Mouse (Mus musculus) lung, postnatal 14 days (tissue): Measurements from ENCODE around the gene Jam2.

ENCODE experiments used
- DNase-seq: peaks from one replicate; pipeline ENCODE4 v3.0.0; 2021

Gene Jam2

GRCm38 (mm10) chr16:84774003-84774703, at the start of gene Jam2:
Jam2 (plus strand) TSS chr16:84774123.
- DNase-seq, result peak; percentile 70

DNA sequence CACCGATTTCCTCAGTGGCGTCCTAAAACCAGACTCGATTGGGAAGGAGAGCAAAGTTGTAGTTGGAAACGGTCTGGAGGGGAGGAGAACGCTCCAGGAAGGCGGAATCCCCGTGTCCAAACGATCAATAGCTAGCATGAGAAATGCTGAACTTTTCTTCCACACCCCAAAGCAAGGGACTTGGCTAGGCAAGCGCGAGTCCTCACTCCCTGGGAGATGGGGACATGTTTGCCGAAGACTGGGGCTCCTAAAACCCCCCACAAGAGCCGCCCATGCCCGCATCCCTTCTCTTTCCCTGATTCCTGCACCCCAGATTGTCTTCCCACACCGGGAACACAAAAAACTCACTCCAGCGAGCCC, 39.1 kb upstream of the Jam2 start:
- no peak for DNase-seq

DNA sequence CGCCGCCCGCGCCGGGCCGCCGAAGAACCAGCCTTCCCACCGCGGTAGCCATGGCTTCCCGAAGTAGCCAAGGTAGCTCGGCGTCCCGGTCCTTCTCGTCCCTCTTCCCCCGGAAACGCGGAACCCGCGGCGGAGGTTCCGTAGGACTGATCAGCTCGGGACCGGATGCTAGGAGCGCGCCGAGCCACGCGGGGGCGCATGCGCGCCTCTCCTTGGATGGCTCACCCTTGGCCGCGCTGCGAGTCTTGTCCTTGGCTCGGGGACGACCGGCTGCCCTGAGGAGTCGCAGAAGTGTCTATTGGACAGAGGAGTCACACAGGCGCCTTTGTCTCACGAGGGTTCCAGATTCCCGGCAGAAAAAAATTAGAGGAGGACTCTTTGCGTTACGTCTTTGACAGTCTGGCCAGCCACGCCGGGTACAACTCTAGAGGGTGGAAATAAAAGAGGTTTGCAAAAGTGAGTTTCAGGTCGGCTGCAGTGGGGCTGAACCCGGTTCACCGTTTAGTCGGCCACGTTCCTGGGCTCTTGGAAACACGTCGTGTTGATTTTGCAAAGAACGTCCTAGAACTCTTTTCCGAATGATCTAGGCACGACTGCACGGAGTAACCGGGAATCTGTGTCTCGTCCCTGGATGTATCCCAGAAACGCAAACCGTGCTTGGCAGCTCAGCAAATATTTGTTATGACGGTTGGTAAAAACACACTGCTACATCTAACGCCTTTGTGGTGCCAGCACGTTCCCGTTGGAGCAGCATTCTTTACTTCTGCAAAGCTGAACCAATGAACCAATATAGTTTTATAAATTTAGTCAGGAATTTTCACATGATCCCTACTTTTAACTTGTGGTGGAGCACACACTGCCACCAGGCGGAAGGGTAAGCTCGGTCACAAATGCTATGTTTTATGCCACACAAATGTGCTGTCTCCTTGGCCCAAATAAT, 38.5 kb upstream of the Jam2 start, which contains the start of gene Mrpl39:
Gene Mrpl39, minus strand, starts transcription at position 577 of the 940 bp plus-strand sequence.
- DNase-seq, result peak; percentile 98

- no peak for DNase-seq
These were observed 36.6 kb upstream of the Jam2 start for GRCm38 (mm10) chr16:84737358-84737757.

DNA sequence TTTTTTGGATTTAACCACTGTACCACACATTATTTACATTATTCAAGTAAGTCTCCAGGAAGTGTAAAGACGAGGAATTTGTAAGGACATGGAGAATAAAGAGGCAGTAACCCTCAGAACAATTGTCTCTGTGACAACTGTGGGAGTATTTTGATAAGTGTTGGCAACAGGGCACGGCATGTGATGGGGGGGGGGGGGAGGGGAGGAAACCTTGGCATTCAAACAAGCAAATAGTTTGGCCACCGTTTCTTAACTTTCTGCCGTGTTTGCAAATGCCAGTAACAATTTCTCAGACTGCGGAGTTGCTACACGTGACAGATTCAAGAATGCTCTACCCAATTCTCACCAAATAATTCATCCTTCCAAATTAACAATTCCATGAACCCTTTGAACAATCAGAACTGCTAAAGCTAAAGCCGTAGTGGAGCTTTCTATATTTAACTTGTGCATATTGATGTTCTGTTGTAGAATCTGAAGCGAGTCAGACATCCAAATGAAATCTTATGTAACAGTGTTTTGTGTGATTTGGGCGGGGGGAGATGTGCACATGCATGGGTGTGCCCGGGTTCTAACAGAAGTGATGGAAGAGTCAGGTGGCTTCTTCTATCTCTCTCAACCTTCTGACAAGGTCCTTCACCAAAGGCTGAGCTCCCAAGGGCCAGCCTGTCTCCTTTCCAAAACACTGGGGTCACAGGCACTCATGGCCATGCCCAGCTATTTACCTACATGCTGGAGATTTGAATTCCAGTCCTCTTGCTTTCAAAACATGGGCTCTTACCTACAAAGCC, 29.0 kb upstream of the Jam2 start:
- no peak for DNase-seq

- no peak for DNase-seq
These were observed 28.1 kb upstream of the Jam2 start for GRCm38 (mm10) chr16:84745721-84746306.

DNA sequence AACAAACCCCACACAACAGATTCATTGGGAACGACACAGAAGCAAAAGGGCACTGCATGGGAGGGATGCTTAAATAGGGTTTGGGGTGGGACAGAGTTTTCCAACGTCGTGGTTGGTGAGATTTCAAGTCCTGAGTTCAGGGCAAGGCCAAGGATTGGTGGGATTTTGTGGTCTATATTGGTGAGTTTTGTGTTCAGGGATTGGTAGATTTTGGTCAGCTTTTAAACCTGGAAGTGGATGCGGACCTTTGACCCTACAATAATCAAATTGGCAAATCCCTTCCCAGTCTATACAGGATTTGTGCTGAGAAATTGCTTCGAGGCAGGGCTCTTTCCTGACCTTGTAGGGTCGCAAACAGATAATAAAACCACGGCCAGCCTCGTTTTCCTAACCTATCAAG, 6.0 kb upstream of the Jam2 start:
- no peak for DNase-seq

GRCm38 (mm10) chr16:84769182-84769581, 4.7 kb upstream of the Jam2 start:
- DNase-seq, result no peak

- no peak for DNase-seq
These were observed 4.1 kb upstream of the Jam2 start for GRCm38 (mm10) chr16:84769619-84770464.

- no peak for DNase-seq
These were observed 3.0 kb upstream of the Jam2 start for GRCm38 (mm10) chr16:84770891-84771290.

DNA sequence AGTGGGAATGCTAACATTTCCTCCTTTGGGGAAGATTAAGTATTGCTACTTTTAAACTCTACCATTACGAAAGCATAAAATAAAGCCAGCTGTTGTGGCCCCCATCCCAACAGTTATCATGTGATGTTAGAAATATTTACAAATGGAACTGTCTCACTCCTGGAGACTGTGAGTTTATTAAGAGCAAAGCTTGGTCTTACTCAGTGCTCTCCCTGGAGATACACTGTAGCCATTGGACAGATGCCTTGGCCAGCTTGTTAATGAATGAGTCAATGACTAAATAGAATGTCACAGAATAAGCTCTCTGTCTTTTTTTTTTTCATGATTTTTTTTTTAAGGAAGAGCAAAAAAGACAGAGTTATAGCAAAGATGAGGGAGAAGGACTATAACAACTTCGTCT, 2.5 kb upstream of the Jam2 start:
- DNase-seq, result peak; percentile 10

- DNase-seq, result no peak
These were observed 1.2 kb upstream of the Jam2 start for GRCm38 (mm10) chr16:84772496-84773267.

- no peak for DNase-seq
These were observed 558 bp upstream of the Jam2 start for GRCm38 (mm10) chr16:84773268-84773861.

GRCm38 (mm10) chr16:84774761-84775231, 873 bp downstream of the Jam2 start:
- DNase-seq, result peak; percentile 27

GRCm38 (mm10) chr16:84775356-84775755, 1.4 kb downstream of the Jam2 start:
- no peak for DNase-seq

DNA sequence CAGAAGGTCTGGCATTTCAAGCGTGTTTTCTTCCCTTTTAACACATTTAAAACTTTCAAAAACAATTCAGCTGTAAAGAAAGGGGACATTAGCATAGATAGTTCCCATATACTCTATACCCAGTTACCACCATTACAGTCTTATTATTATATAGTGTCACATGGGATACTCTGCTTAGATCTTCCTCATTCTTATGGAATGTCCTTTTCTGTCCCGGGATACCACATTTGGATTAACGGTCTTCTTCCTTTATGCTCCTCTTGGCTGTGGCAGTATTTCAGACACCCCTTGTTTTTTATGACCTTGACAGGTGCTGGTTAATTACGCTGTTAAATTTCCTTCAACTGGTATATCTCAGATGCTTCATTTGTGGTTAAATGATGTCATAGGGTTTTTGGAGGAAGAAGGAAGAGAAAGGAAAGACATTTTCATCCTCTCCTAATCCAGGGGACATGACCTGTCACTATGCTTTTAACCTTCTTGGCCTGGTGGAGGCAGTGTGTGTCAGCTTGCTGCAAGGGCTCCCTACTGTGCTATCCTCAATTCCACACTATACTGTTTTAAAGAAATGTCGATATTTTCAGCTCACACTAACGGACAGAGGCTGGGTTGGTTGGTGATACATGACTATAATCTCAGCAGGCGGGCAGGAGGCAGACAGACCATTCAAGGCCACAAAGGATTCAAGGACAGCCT, 2.3 kb downstream of the Jam2 start:
- DNase-seq, result no peak

DNA sequence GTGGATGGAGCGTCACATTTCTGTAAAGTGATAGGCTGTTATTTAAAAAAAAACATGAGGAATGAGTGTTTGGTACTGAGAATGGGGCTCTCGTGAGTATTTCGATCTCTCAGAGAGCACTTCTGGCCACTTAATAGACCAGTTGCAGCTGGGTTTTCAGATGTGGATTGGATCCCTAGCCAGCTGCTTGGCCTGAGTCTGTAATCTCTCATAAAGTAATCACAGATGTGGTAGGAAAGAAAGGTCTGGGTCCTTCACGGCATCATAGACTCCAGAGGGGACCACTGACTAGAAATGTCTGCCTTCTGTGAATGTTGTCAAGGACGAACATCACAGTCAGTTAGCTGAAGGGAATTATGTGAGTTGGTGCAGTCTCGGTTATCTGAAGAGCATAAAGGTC, 4.5 kb downstream of the Jam2 start:
- DNase-seq, result no peak

GRCm38 (mm10) chr16:84778861-84779630, 5.1 kb downstream of the Jam2 start:
- no peak for DNase-seq

DNA sequence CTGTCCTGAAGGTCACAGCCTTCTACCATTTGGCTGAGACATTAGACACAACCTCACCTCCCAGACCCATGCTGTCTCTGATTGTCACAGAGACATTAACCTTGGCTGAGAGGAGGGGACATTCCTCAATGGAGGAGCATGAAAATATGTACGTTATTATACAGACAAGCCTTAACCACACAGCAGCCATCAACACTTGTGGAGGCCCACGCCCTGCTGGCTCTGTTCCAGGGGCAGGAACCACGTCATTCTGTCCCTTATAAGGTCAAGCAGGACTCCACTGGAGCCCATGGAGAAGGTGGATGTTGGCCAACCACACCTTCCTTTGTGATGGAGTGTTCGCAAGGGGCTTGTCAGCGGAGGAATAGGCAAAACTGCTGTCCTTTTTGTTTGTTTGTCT, 5.8 kb downstream of the Jam2 start:
- DNase-seq, result no peak
